Mouse (Mus musculus) layer of hippocampus, adult 8-10 months (tissue): ENCODE measurements around the gene Hrh2. TPM values are rescaled to one million over a fixed set of nuclear protein-coding genes. Genes with fewer than 3 reads are reported as not detected.

Experiments
- DNase-seq, 2 experiments: peaks; one replicate each; pipeline ENCODE4 v3.0.0; 2022; ENCODE audit warnings: low spot score in 2 of 2
- total RNA-seq, 4 experiments: library from RNA; stranded (reverse); gene quantifications; 2 replicates each; pipeline ENCODE4 v1.2.4; 2022

Gene Hrh2
- total RNA-seq, 4 experiments from 2014 or later, result 6.6 to 10.8 (median 8.9) TPM

GRCm38 (mm10) chr13:54176406-54177020, 15.4 kb upstream of the Hrh2 start:
- DNase-seq, result no peak

GRCm38 (mm10) chr13:54177346-54177745, 14.6 kb upstream of the Hrh2 start:
- DNase-seq, result no peak

GRCm38 (mm10) chr13:54178647-54179046, 13.3 kb upstream of the Hrh2 start:
- DNase-seq, result no peak

- no peak for DNase-seq
Measured at GRCm38 (mm10) chr13:54179971-54180370, 12.0 kb upstream of the Hrh2 start.

- DNase-seq, result no peak
Measured at GRCm38 (mm10) chr13:54180461-54180860, 11.5 kb upstream of the Hrh2 start.

- DNase-seq, result no peak
Measured at GRCm38 (mm10) chr13:54181318-54181717, 10.6 kb upstream of the Hrh2 start.

GRCm38 (mm10) chr13:54181947-54182346, 10.0 kb upstream of the Hrh2 start:
- DNase-seq, result no peak

GRCm38 (mm10) chr13:54186394-54186793, 5.5 kb upstream of the Hrh2 start:
- no peak for DNase-seq

- DNase-seq, result no peak
Measured at GRCm38 (mm10) chr13:54188190-54188706, 3.7 kb upstream of the Hrh2 start.

GRCm38 (mm10) chr13:54189896-54190295, 2.0 kb upstream of the Hrh2 start:
- no peak for DNase-seq

- DNase-seq, result no peak
Measured at GRCm38 (mm10) chr13:54191181-54191580, 748 bp upstream of the Hrh2 start.

GRCm38 (mm10) chr13:54193580-54193979, 1.7 kb downstream of the Hrh2 start:
- no peak for DNase-seq

GRCm38 (mm10) chr13:54199000-54199399, 7.1 kb downstream of the Hrh2 start:
- no peak for DNase-seq

- no peak for DNase-seq
Measured at GRCm38 (mm10) chr13:54202458-54202857, 10.5 kb downstream of the Hrh2 start.

GRCm38 (mm10) chr13:54203419-54203818, 11.5 kb downstream of the Hrh2 start:
- no peak for DNase-seq

GRCm38 (mm10) chr13:54205195-54205594, 13.3 kb downstream of the Hrh2 start:
- DNase-seq, result no peak

GRCm38 (mm10) chr13:54206140-54206753, 14.3 kb downstream of the Hrh2 start:
- no peak for DNase-seq

GRCm38 (mm10) chr13:54209476-54210253, 17.7 kb downstream of the Hrh2 start:
- DNase-seq, result no peak

GRCm38 (mm10) chr13:54211528-54212488, 19.9 kb downstream of the Hrh2 start:
- DNase-seq, result no peak

GRCm38 (mm10) chr13:54212516-54212915, 20.6 kb downstream of the Hrh2 start:
- DNase-seq, result no peak

- DNase-seq, result no peak
Measured at GRCm38 (mm10) chr13:54215266-54215665, 23.3 kb downstream of the Hrh2 start.
